Mouse (Mus musculus) limb, embryonic 14.5 days (tissue): Measurements from ENCODE around the gene Ipmk. TPM values are rescaled to one million over a fixed set of nuclear protein-coding genes. Genes with fewer than 3 reads are reported as not detected.
A peak's percentile ranks its signal among the peaks of the same experiment; 100 is the strongest.

Source experiments
- ATAC-seq: fragments of 200-750 bp; cut with Nextera tagmentation; 2 replicates; pipeline ENCODE4 v1.8.0; 2017; ENCODE audit warnings: low read depth, moderate number of reproducible peaks, moderate TSS enrichment; ENCODE audit not compliant: low FRiP score
- DNase-seq: peaks from one replicate; pipeline ENCODE4 v3.0.0-alpha.2; 2015; ENCODE audit warnings: low spot score
- H3K27ac ChIP-seq: fragments of 300-500 bp; sonication (generic); replicated peaks from 2 replicates; pipeline ENCODE4 v1.5.1; 2014; ENCODE audit warnings: low read depth, mild to moderate bottlenecking, low read length, moderate library complexity, mixed read lengths
- H3K27me3 ChIP-seq: fragments of 300-500 bp; sonication (generic); 2 replicates; pipeline ENCODE4 v1.6.1; 2014; ENCODE audit warnings: low read length, mixed read lengths; ENCODE audit not compliant: control insufficient read depth, insufficient read depth
- H3K36me3 ChIP-seq: fragments of 300-500 bp; sonication (generic); 2 replicates; pipeline ENCODE4 v1.6.1; 2014; ENCODE audit warnings: mild to moderate bottlenecking, low read length, moderate library complexity, mixed read lengths; ENCODE audit not compliant: control insufficient read depth, insufficient read depth
- H3K4me1 ChIP-seq: fragments of 300-500 bp; sonication (generic); 2 replicates; pipeline ENCODE4 v1.6.1; 2014; ENCODE audit warnings: antibody characterized with exemption, low read length, mixed read lengths; ENCODE audit not compliant: control insufficient read depth, insufficient read depth
- H3K4me2 ChIP-seq: fragments of 300-500 bp; sonication (generic); replicated peaks from 2 replicates; pipeline ENCODE4 v1.6.1; 2014; ENCODE audit warnings: low read depth, mild to moderate bottlenecking, low read length, moderate library complexity; ENCODE audit not compliant: severe bottlenecking
- H3K4me3 ChIP-seq: fragments of 300-500 bp; sonication (generic); replicated peaks from 2 replicates; pipeline ENCODE4 v1.5.1; 2014; ENCODE audit warnings: low read length
- H3K9ac ChIP-seq: fragments of 300-500 bp; sonication (generic); 2 replicates; pipeline ENCODE4 v1.6.1; 2014; ENCODE audit warnings: mild to moderate bottlenecking, low read depth, low read length, moderate library complexity; ENCODE audit not compliant: severe bottlenecking
- H3K9me3 ChIP-seq: fragments of 300-500 bp; sonication (generic); 2 replicates; pipeline ENCODE4 v1.6.1; 2016; ENCODE audit warnings: low read length; ENCODE audit not compliant: control insufficient read depth
- POLR2A ChIP-seq: fragments of 200-500 bp; IDR thresholded peaks from 2 replicates; pipeline ENCODE4 v1.8.0; 2012; ENCODE audit warnings: inconsistent platforms, mild to moderate bottlenecking, moderate library complexity, borderline replicate concordance; ENCODE audit not compliant: insufficient read depth, insufficient read length; ENCODE audit errors: extremely low read depth
- WGBS: fragments of 180-500 bp; shearing (Covaris S2); extraction: QIAGEN DNeasy Blood & Tissue Kit; methylation state at CpG from one replicate; pipeline ENCODE4 v1.1.7; 2014; 5-methylcytosine and 5-hydroxymethylcytosine counted together
- polyA plus RNA-seq, 2 experiments: library from polyadenylated mRNA; depleted of rRNA in 1 of 2; stranded (reverse) in 1 of 2; unstranded in 1 of 2; fragments of >200 nt; fragmentation: Nextera tagmentation in 1 of 2; extraction: Ambion mirVana in 1 of 2; gene quantifications; 2 replicates each; pipeline versions ENCODE4 v1.2.1 to v1.2.3; 2012 to 2014

Ipmk gene
- polyA plus RNA-seq, 2 experiments: 8.8 to 11.9 TPM

- DNase-seq (no peak), ATAC-seq (no peak)
- 63% methylated on average over 7 of the region's 7 CpGs for WGBS
- Histone ChIP-seq H3K4me2 (no peak overlapping the region), H3K4me1 (no peaks in the 10 kb centered on the region), H3K4me3 (no peak overlapping the region), H3K27me3 (no peaks in the 10 kb centered on the region), H3K9me3 (no peaks in the 10 kb centered on the region), H3K9ac (no peak overlapping the region), H3K36me3 (peaks cover 12% of the 10 kb centered on the region), H3K27ac (no peak overlapping the region)
- TF ChIP-seq POLR2A: no peak
Measured at GRCm38 (mm10) chr10:71326123-71326522, 21.4 kb upstream of the Ipmk start.

- Histone ChIP-seq H3K4me3 (no peak overlapping the region), H3K27me3 (no peaks in the 10 kb centered on the region), H3K36me3 (peaks cover 12% of the 10 kb centered on the region), H3K27ac (no peak overlapping the region), H3K4me2 (no peak overlapping the region), H3K9me3 (no peaks in the 10 kb centered on the region), H3K4me1 (no peaks in the 10 kb centered on the region), H3K9ac (no peak overlapping the region)
- TF ChIP-seq POLR2A: 0 out of 2 replicates have a peak, but pooled peaks have one; percentile 15
- WGBS: 10% methylated on average over 7 of the region's 7 CpGs
- DNase-seq (peak; percentile 67), ATAC-seq (0 out of 2 replicates have a peak, but pooled peaks have one; percentile 62)
Measured at GRCm38 (mm10) chr10:71326789-71327188, 20.8 kb upstream of the Ipmk start.

- DNase-seq (no peak), ATAC-seq (no peak)
- H3K9ac ChIP-seq: no peak overlapping the region
- peaks cover 12% of the 10 kb centered on the region for H3K36me3 ChIP-seq
- no peaks in the 10 kb centered on the region for H3K27me3 ChIP-seq
- TF ChIP-seq POLR2A: no peak
- H3K4me2 ChIP-seq: no peak overlapping the region
- no peak overlapping the region for H3K27ac ChIP-seq
- no peak overlapping the region for H3K4me3 ChIP-seq
- no peaks in the 10 kb centered on the region for H3K9me3 ChIP-seq
- 87% methylated on average over 10 of the region's 10 CpGs for WGBS
- no peaks in the 10 kb centered on the region for H3K4me1 ChIP-seq
Measured at GRCm38 (mm10) chr10:71327386-71327785, 20.2 kb upstream of the Ipmk start.

GRCm38 (mm10) chr10:71328382-71328781 lies 19.2 kb upstream of the Ipmk start:
- H3K4me3 ChIP-seq: no peak overlapping the region
- no peak for ATAC-seq
- no peak overlapping the region for H3K4me2 ChIP-seq
- DNase-seq: no peak
- H3K27me3 ChIP-seq: no peaks in the 10 kb centered on the region
- 89% methylated on average over 6 of the region's 6 CpGs for WGBS
- H3K27ac ChIP-seq: no peak overlapping the region
- no peaks in the 10 kb centered on the region for H3K4me1 ChIP-seq
- no peak overlapping the region for H3K9ac ChIP-seq
- H3K36me3 ChIP-seq: peaks cover 15% of the 10 kb centered on the region
- no peak for TF ChIP-seq POLR2A
- no peaks in the 10 kb centered on the region for H3K9me3 ChIP-seq

- Histone ChIP-seq H3K4me2 (no peak overlapping the region), H3K4me1 (no peaks in the 10 kb centered on the region), H3K27me3 (no peaks in the 10 kb centered on the region), H3K9me3 (no peaks in the 10 kb centered on the region), H3K4me3 (no peak overlapping the region), H3K27ac (no peak overlapping the region), H3K9ac (no peak overlapping the region), H3K36me3 (peaks cover 18% of the 10 kb centered on the region)
- no peak for TF ChIP-seq POLR2A
- WGBS: 90% methylated on average over 5 of the region's 5 CpGs
- DNase-seq (no peak), ATAC-seq (no peak)
Measured at GRCm38 (mm10) chr10:71328870-71329269, 18.7 kb upstream of the Ipmk start.

GRCm38 (mm10) chr10:71329295-71329694 lies 18.3 kb upstream of the Ipmk start:
- H3K4me3 ChIP-seq: no peak overlapping the region
- H3K4me2 ChIP-seq: no peak overlapping the region
- WGBS: 78% methylated on average over 6 of the region's 6 CpGs
- H3K36me3 ChIP-seq: peaks cover 23% of the 10 kb centered on the region
- H3K4me1 ChIP-seq: no peaks in the 10 kb centered on the region
- no peaks in the 10 kb centered on the region for H3K27me3 ChIP-seq
- DNase-seq: no peak
- H3K9ac ChIP-seq: no peak overlapping the region
- no peaks in the 10 kb centered on the region for H3K9me3 ChIP-seq
- no peak overlapping the region for H3K27ac ChIP-seq
- no peak for ATAC-seq
- no peak for TF ChIP-seq POLR2A
